Mouse (Mus musculus): Measurements from ENCODE around the gene Grk5.

GRCm38 (mm10) chr19:60994214-60994613, 104.7 kb downstream of the Grk5 start:
- TF ChIP-seq CTCF (IDR thresholded peaks at IDR 0.05; ENCODE audit: low read depth, low read length) = no peak
- no peak for TF ChIP-seq POLR2A (IDR thresholded peaks at IDR 0.05; ENCODE audit: borderline replicate concordance, low read depth, low read length)

All from bone marrow macrophage, adult 2 months (primary cell).